ENCODE assay signal across 8 mouse cellular contexts in the genomic region with DNA sequence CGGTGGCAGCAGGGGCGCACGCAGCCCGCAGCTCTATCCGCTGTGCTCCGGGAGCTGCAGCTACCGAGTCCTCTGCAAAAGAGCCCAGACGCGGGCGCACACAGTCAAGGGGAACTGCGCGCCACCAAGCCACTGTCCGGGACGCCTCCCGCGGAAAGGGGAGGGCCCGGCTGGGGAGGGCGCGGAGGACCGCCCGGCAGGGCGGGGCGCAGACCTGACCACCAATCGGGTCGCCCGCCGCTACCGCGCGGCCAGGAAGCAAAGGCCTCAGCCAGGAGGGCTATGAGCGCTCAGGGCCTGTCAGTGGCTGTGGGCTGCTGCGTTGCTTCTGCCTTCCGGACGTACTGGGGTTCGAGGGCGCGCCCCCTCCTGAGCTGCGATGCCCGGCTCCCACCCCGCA.
A peak's percentile ranks its signal among the peaks of the same experiment; 100 is the strongest.
DNase-seq lines count a peak whose midpoint lies in the region; ATAC-seq and TF ChIP-seq lines count a peak whose summit lies in the region.
"Not testable (repeated sequence)": the region's sequence is repeated elsewhere in the genome, so short reads cannot be mapped to it uniquely, and the experiment has no call there.

No protein-coding gene starts in this region.

- peak; percentile 64 to 81 for DNase-seq in adrenal gland, adult (ENCODE audit: inconsistent age in 2 of 2, low spot score in 1 of 2)
- peak; percentile 58 for DNase-seq in intestine, embryonic 14.5 days (ENCODE audit: low spot score)
- peak; percentile 0 to 2 for DNase-seq in left cerebral cortex, postnatal 14 days (ENCODE audit: low spot score in 2 of 2)
- not testable (repeated sequence) for DNase-seq in lung, postnatal 0 days (ENCODE audit: low spot score)
- peak; percentile 9 for DNase-seq in ovary, adult 18-20 months (ENCODE audit: low spot score)
- DNase-seq in thymus, postnatal 36 days = peak; percentile 1 to 15

- WGBS in embryonic facial prominence, embryonic 15.5 days = 3% methylated on average over 30 of the region's 40 CpGs
- WGBS in heart, embryonic 11.5 days (ENCODE audit: insufficient replicate concordance) = 2% methylated on average over 31 of the region's 40 CpGs
- 4% methylated on average over 36 of the region's 40 CpGs for whole genome bisulfite sequencing in intestine, embryonic 14.5 days
- WGBS in lung, postnatal 0 days = 6% methylated on average over 18 of the region's 40 CpGs

- H3K27me3 ChIP-seq in embryonic facial prominence, embryonic 15.5 days; heart, embryonic 11.5 days (ENCODE audit: control insufficient read depth, insufficient read depth, low read length); intestine, embryonic 14.5 days (replicated peaks; ENCODE audit: control insufficient read depth, insufficient read depth, low read length); lung, postnatal 0 days (replicated peaks; ENCODE audit: insufficient read depth, low read length): not testable (repeated sequence)

- peak overlapping the region; percentile 34 for H3K4me2 ChIP-seq in embryonic facial prominence, embryonic 15.5 days (replicated peaks)
- peak overlapping the region; percentile 39 for H3K4me2 ChIP-seq in heart, embryonic 11.5 days
- peak overlapping the region; percentile 36 for H3K4me2 ChIP-seq in intestine, embryonic 14.5 days (ENCODE audit: low read length)
- H3K4me2 ChIP-seq in lung, postnatal 0 days (replicated peaks; ENCODE audit: low read depth, low read length) = peak overlapping the region; percentile 28

- H3K27ac ChIP-seq in embryonic facial prominence, embryonic 15.5 days (replicated peaks); heart, embryonic 11.5 days (ENCODE audit: low read depth, low read length); intestine, embryonic 14.5 days (ENCODE audit: low read depth); lung, postnatal 0 days (ENCODE audit: low read length): not testable (repeated sequence)

- intact Hi-C loops in left cerebral cortex, postnatal 14 days (cut with DNase I) = not testable (repeated sequence)

- TF ChIP-seq EP300 in lung, postnatal 0 days (IDR thresholded peaks at IDR 0.05) = not testable (repeated sequence)

- not testable (repeated sequence) for H3K4me1 ChIP-seq in embryonic facial prominence, embryonic 15.5 days; heart, embryonic 11.5 days (ENCODE audit: control insufficient read depth, insufficient read depth, low read length); intestine, embryonic 14.5 days (replicated peaks; ENCODE audit: control insufficient read depth, insufficient read depth, low read length); lung, postnatal 0 days (ENCODE audit: insufficient read depth, low read depth, low read length)

- H3K9me3 ChIP-seq in embryonic facial prominence, embryonic 15.5 days (replicated peaks); heart, embryonic 11.5 days (replicated peaks; ENCODE audit: control insufficient read depth, low read length); intestine, embryonic 14.5 days (ENCODE audit: control insufficient read depth, low read length); lung, postnatal 0 days (ENCODE audit: low read length): not testable (repeated sequence)

- H3K9ac ChIP-seq in embryonic facial prominence, embryonic 15.5 days; heart, embryonic 11.5 days (ENCODE audit: low read depth, low read length); lung, postnatal 0 days (replicated peaks; ENCODE audit: low read depth): not testable (repeated sequence)
- 0 out of 2 replicates have a peak overlapping the region, but pooled peaks have one; percentile 30 for H3K9ac ChIP-seq in intestine, embryonic 14.5 days (ENCODE audit: low read length)

- H3K4me3 ChIP-seq in embryonic facial prominence, embryonic 15.5 days (replicated peaks) = peak overlapping the region; percentile 28
- peak overlapping the region; percentile 31 for H3K4me3 ChIP-seq in heart, embryonic 11.5 days (ENCODE audit: low read depth, low read length)
- peak overlapping the region; percentile 33 for H3K4me3 ChIP-seq in intestine, embryonic 14.5 days (ENCODE audit: low read depth, low read length)
- H3K4me3 ChIP-seq in lung, postnatal 0 days (ENCODE audit: low read depth, low read length) = peak overlapping the region; percentile 5; the same call in 1 of the 2 replicates

- not testable (repeated sequence) for TF ChIP-seq CTCF in lung, postnatal 0 days (IDR thresholded peaks at IDR 0.05)

- not testable (repeated sequence) for H3K36me3 ChIP-seq in embryonic facial prominence, embryonic 15.5 days; heart, embryonic 11.5 days (ENCODE audit: control insufficient read depth, insufficient read depth, low read length); intestine, embryonic 14.5 days (ENCODE audit: control insufficient read depth, insufficient read depth, low read length); lung, postnatal 0 days (ENCODE audit: insufficient read depth, low read length)

- not testable (repeated sequence) for ATAC-seq in embryonic facial prominence, embryonic 15.5 days (ENCODE audit: insufficient number of reproducible peaks, low FRiP score, low TSS enrichment, low read depth); heart, embryonic 11.5 days (replicated peaks; ENCODE audit: insufficient number of reproducible peaks, low FRiP score, low TSS enrichment); intestine, embryonic 14.5 days (replicated peaks; ENCODE audit: low FRiP score, low TSS enrichment, low read depth); lung, postnatal 0 days
